Mouse (Mus musculus) liver, adult 2 months (tissue): ENCODE data around the gene Gm34302.
"Not testable (repeated sequence)": the region's sequence is repeated elsewhere in the genome, so short reads cannot be mapped to it uniquely, and the experiment has no call there.

ENCODE experiments used
- CTCF ChIP-seq: fragments of 200-500 bp; IDR thresholded peaks from 2 replicates; pipeline ENCODE4 v1.5.1; 2011; ENCODE audit warnings: low read depth, low read length, control low read depth
- POLR2A ChIP-seq: fragments of 200-500 bp; IDR thresholded peaks from 2 replicates; pipeline ENCODE4 v1.6.1; 2011; ENCODE audit warnings: low read length, control low read depth; ENCODE audit not compliant: insufficient read depth; ENCODE audit errors: extremely low read depth

DNA sequence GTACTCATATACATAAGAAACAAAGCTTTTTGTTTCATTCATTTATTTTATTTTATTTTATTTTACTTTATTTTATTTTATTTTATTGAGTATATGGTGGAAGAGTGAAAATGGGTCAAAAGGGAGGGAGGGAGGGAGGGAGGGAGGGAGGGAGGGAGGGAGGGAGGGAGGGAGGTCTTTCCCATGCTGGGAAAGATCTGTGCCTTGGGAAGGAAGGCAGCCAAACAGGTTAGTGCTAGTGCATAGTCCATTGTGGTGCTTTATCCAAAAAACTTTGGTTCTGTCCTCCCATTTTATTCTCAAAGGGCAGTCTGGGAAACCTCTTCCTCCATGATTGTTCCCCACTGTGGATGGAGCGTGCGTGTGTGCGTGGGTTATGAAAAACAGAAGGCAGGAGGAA lies 32.6 kb upstream of the Gm34302 start:
- not testable (repeated sequence) for TF ChIP-seq CTCF, POLR2A
